Mouse (Mus musculus) liver, embryonic 13.5 days (tissue): Measurements from ENCODE around the gene Efr3b. TPM values are rescaled to one million over a fixed set of nuclear protein-coding genes. Genes with fewer than 3 reads are reported as not detected.
A peak's percentile ranks its signal among the peaks of the same experiment; 100 is the strongest.
"Not testable (repeated sequence)": the region's sequence is repeated elsewhere in the genome, so short reads cannot be mapped to it uniquely, and the experiment has no call there.

Experiments used
- ATAC-seq: fragments of 200-750 bp; cut with Nextera tagmentation; 2 replicates; pipeline ENCODE4 v1.8.0; 2017; ENCODE audit warnings: low read depth, mild to moderate bottlenecking, moderate number of reproducible peaks, moderate library complexity
- DNase-seq: peaks from one replicate; pipeline ENCODE4 v3.0.0; 2022
- H3K27ac ChIP-seq: fragments of 300-500 bp; sonication (generic); 2 replicates; pipeline ENCODE4 v1.5.1; 2015; ENCODE audit warnings: moderate library complexity, mild to moderate bottlenecking, inconsistent platforms
- H3K27me3 ChIP-seq: fragments of 300-500 bp; sonication (generic); 2 replicates; pipeline ENCODE4 v1.6.1; 2015; ENCODE audit warnings: mild to moderate bottlenecking, inconsistent platforms
- H3K36me3 ChIP-seq: fragments of 300-500 bp; sonication (generic); 2 replicates; pipeline ENCODE4 v1.6.1; 2015; ENCODE audit warnings: mild to moderate bottlenecking, inconsistent platforms
- H3K4me1 ChIP-seq: fragments of 300-500 bp; sonication (generic); replicated peaks from 2 replicates; pipeline ENCODE4 v1.6.1; 2015; ENCODE audit warnings: inconsistent platforms
- H3K4me2 ChIP-seq: fragments of 300-500 bp; sonication (generic); 2 replicates; pipeline ENCODE4 v1.6.1; 2015; ENCODE audit warnings: inconsistent platforms, mild to moderate bottlenecking, moderate library complexity
- H3K4me3 ChIP-seq: fragments of 300-500 bp; sonication (generic); replicated peaks from 2 replicates; pipeline ENCODE4 v1.5.1; 2015; ENCODE audit warnings: mild to moderate bottlenecking, inconsistent platforms
- H3K9ac ChIP-seq: fragments of 300-500 bp; sonication (generic); 2 replicates; pipeline ENCODE4 v1.6.1; 2015; ENCODE audit warnings: mild to moderate bottlenecking, inconsistent platforms
- H3K9me3 ChIP-seq: fragments of 300-500 bp; sonication (generic); replicated peaks from 2 replicates; pipeline ENCODE4 v1.6.1; 2016; ENCODE audit warnings: inconsistent platforms
- WGBS: fragments of 180-500 bp; shearing (Covaris S2); methylation state at CpG from one replicate; pipeline ENCODE4 v1.1.7; 2015; ENCODE audit not compliant: insufficient replicate concordance; 5-methylcytosine and 5-hydroxymethylcytosine counted together
- polyA plus RNA-seq: library from polyadenylated mRNA; unstranded; fragments of >200 nt; fragmentation: Nextera tagmentation; extraction: Ambion mirVana; gene quantifications from 2 replicates; pipeline ENCODE4 v1.2.1, GENCODE M21; 2015

Efr3b gene
- polyA plus RNA-seq, 1 experiment from 2014 or later: 0.13 TPM

DNA sequence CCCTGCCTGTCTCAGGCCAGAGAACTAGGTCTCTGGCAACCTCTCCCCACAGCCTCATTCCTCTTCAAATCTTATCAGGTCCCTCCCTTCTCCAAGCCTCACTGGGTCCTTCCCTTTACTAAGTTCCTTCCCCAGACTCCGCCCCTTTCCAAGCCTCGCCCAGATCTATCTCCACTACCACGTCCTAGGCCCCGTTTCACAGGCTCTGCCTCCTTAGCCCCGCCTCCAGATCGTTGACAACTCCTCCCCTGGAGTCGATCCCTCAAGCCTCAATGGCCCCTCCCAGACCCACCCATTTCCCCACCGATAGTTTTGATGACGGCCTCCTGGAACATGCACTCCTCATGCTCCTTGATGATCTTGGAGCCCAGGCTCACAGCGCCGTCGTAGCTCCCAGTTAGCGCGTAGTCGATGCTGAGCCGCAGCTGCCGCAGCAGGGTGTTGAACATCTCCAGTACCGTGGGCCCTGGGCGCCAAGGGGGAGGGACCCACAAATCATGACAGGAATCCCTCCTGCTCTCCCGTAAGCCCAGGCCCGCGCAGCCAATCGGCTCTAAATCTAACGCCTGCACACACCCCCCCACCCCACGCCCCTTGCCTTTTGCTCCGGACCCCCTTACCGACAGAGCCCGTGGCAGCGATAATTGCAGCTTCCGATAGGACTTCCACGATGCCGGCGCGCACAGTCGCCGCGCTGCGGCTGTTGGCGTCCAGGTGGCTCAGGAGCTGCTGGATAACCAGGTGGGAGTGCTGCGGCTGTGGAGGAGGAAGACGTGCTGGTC lies 57.2 kb downstream of the Efr3b start:
- Histone ChIP-seq H3K27ac (no peak overlapping the region), H3K9me3 (no peaks in the 10 kb centered on the region), H3K36me3 (no peaks in the 10 kb centered on the region), H3K4me2 (peak overlapping the region; percentile 74), H3K4me1 (peaks cover 16% of the 10 kb centered on the region), H3K9ac (peak overlapping the region; percentile 29), H3K27me3 (peaks cover 22% of the 10 kb centered on the region), H3K4me3 (peak overlapping the region; percentile 48)
- 1% methylated on average over 41 of the region's 41 CpGs for WGBS
- DNase-seq (peak; percentile 73), ATAC-seq (peak; percentile 90)

GRCm38 (mm10) chr12:3980991-3981349 lies 57.7 kb downstream of the Efr3b start:
- ATAC-seq (no peak), DNase-seq (no peak)
- peak overlapping the region; percentile 74 for H3K4me2 ChIP-seq
- H3K27me3 ChIP-seq: peaks cover 22% of the 10 kb centered on the region
- H3K4me1 ChIP-seq: peaks cover 16% of the 10 kb centered on the region
- 25% methylated on average over 1 of the region's 1 CpGs for WGBS
- no peaks in the 10 kb centered on the region for H3K9me3 ChIP-seq
- H3K4me3 ChIP-seq: peak overlapping the region; percentile 48; the same call in 1 of the 2 replicates
- H3K27ac ChIP-seq: no peak overlapping the region
- H3K36me3 ChIP-seq: no peaks in the 10 kb centered on the region
- no peak overlapping the region for H3K9ac ChIP-seq

DNA sequence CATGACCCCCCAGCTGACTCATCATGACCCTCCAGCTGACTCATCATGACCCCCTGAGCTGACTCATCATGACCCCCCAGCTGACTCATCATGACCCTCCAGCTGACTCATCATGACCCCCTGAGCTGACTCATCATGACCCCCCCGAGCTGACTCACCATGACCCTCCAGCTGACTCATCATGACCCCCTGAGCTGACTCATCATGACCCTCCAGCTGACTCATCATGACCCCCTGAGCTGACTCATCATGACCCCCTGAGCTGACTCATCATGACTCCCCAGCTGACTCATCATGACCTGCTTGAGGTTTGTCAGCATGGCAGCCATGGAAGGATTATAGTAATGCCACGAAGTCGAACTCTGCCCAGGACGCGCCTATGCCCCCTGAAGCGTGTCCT lies 65.5 kb downstream of the Efr3b start:
- not testable (repeated sequence) for H3K27me3 ChIP-seq, H3K9me3 ChIP-seq, ATAC-seq, H3K4me1 ChIP-seq, H3K4me3 ChIP-seq, H3K36me3 ChIP-seq, H3K4me2 ChIP-seq, H3K27ac ChIP-seq, H3K9ac ChIP-seq, DNase-seq
- 84% methylated on average over 6 of the region's 6 CpGs for WGBS

GRCm38 (mm10) chr12:3968380-3968779 lies 70.3 kb downstream of the Efr3b start:
- 37% methylated on average over 9 of the region's 9 CpGs for WGBS
- H3K9ac ChIP-seq: no peak overlapping the region
- H3K36me3 ChIP-seq: no peaks in the 10 kb centered on the region
- H3K4me1 ChIP-seq: no peaks in the 10 kb centered on the region
- H3K27me3 ChIP-seq: no peaks in the 10 kb centered on the region
- no peak overlapping the region for H3K4me3 ChIP-seq
- H3K4me2 ChIP-seq: no peak overlapping the region
- H3K9me3 ChIP-seq: no peaks in the 10 kb centered on the region
- H3K27ac ChIP-seq: no peak overlapping the region
- no peak for ATAC-seq
- no peak for DNase-seq

DNA sequence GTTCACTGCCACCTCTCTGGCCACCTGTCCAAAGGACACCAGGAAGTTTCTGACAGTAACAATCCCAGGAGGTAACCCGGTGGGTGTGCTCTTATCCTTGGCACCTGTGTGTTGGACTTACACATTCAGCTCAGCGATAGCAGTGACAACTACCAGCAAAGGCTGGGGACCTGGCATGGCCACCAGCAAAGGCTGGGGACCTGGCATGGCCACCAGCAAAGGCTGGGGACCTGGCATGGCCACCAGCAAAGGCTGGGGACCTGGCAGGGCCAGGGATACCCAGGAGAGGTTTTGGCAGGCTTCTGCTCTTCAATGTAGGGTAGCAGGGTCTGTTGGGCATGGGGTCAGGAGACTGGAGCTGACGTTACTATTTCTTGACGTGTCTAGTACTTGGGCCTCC lies 71.5 kb downstream of the Efr3b start:
- H3K9me3 ChIP-seq: no peaks in the 10 kb centered on the region
- no peaks in the 10 kb centered on the region for H3K4me1 ChIP-seq
- no peak overlapping the region for H3K9ac ChIP-seq
- DNase-seq (no peak), ATAC-seq (no peak)
- no peak overlapping the region for H3K4me3 ChIP-seq
- no peaks in the 10 kb centered on the region for H3K27me3 ChIP-seq
- no peak overlapping the region for H3K4me2 ChIP-seq
- H3K27ac ChIP-seq: no peak overlapping the region
- 66% methylated on average over 4 of the region's 4 CpGs for WGBS
- H3K36me3 ChIP-seq: no peaks in the 10 kb centered on the region

- Histone ChIP-seq H3K9me3 (no peaks in the 10 kb centered on the region), H3K9ac (no peak overlapping the region), H3K27ac (no peak overlapping the region), H3K36me3 (no peaks in the 10 kb centered on the region), H3K4me1 (peaks cover 13% of the 10 kb centered on the region), H3K4me3 (peak overlapping the region; percentile 62), H3K4me2 (peak overlapping the region; percentile 81), H3K27me3 (peaks cover 2% of the 10 kb centered on the region; the same call in 1 of the 2 replicates)
- WGBS: 50% methylated on average over 4 of the region's 4 CpGs
- no peak for ATAC-seq
- no peak for DNase-seq
Measured at GRCm38 (mm10) chr12:3960553-3960952, 78.2 kb downstream of the Efr3b start.

DNA sequence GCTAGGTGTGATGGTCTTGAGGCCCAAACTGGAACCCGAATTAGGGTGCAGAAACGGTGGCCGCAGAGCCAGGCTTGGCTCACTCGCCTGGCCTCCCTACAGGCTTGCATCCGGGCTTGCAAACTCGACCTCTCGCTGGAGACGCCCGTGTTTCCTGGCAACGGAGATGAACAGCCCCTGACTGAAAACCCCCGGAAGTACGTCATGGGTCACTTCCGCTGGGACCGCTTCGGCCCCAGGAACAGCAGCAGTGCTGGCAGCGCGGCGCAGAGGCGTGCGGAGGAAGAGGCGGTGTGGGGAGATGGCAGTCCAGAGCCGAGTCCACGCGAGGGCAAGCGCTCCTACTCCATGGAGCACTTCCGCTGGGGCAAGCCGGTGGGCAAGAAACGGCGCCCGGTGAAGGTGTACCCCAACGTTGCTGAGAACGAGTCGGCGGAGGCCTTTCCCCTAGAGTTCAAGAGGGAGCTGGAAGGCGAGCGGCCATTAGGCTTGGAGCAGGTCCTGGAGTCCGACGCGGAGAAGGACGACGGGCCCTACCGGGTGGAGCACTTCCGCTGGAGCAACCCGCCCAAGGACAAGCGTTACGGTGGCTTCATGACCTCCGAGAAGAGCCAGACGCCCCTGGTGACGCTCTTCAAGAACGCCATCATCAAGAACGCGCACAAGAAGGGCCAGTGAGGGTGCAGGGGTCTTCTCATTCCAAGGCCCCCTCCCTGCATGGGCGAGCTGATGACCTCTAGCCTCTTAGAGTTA lies 78.7 kb downstream of the Efr3b start:
- DNase-seq (peak; percentile 53), ATAC-seq (peak; percentile 83)
- Histone ChIP-seq H3K27me3 (peaks cover 5% of the 10 kb centered on the region), H3K9me3 (no peaks in the 10 kb centered on the region), H3K4me1 (peaks cover 13% of the 10 kb centered on the region), H3K9ac (peak overlapping the region; percentile 67), H3K36me3 (no peaks in the 10 kb centered on the region), H3K4me3 (peak overlapping the region; percentile 62), H3K27ac (no peak overlapping the region; the same call in 1 of the 2 replicates), H3K4me2 (peak overlapping the region; percentile 81)
- WGBS: 3% methylated on average over 53 of the region's 53 CpGs

GRCm38 (mm10) chr12:3956351-3956750 lies 82.4 kb downstream of the Efr3b start:
- H3K9ac ChIP-seq: no peak overlapping the region
- peaks cover 21% of the 10 kb centered on the region for H3K27me3 ChIP-seq
- no peaks in the 10 kb centered on the region for H3K9me3 ChIP-seq
- no peaks in the 10 kb centered on the region for H3K36me3 ChIP-seq
- 13% methylated on average over 3 of the region's 3 CpGs for WGBS
- no peak for ATAC-seq
- H3K4me3 ChIP-seq: no peak overlapping the region
- no peak overlapping the region for H3K27ac ChIP-seq
- no peak for DNase-seq
- H3K4me2 ChIP-seq: no peak overlapping the region
- peaks cover 13% of the 10 kb centered on the region for H3K4me1 ChIP-seq

- DNase-seq: no peak
- Histone ChIP-seq H3K9ac (no peak overlapping the region), H3K4me3 (no peak overlapping the region), H3K36me3 (no peaks in the 10 kb centered on the region), H3K27ac (no peak overlapping the region), H3K4me2 (no peak overlapping the region), H3K9me3 (no peaks in the 10 kb centered on the region), H3K4me1 (peaks cover 9% of the 10 kb centered on the region), H3K27me3 (peaks cover 21% of the 10 kb centered on the region)
- no peak for ATAC-seq
- WGBS: 27% methylated on average over 10 of the region's 10 CpGs
Measured at GRCm38 (mm10) chr12:3955371-3955770, 83.3 kb downstream of the Efr3b start.

DNA sequence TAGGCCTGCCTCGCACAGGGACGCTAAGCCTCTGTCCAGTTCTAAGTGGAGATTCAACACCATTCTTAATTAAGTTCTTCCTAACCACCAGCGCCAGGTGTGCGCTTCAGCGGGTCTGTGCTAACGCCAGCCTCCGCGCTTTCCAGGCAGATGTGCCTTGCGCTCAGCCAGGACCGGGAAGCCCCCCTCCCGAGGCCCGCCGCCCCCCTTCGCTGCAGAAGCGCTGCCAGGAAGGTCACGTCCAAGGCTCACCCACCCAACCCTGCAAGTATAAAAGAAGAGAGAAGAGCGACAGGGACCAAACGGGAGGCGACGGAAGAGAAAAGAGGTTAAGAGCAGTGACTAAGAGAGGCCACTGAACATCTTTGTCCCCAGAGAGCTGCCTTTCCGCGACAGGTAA lies 84.1 kb downstream of the Efr3b start, which contains the start of gene Pomc:
TSS of gene Pomc (plus strand) at position 301 of the 400 bp plus-strand sequence.
- 22% methylated on average over 22 of the region's 22 CpGs for WGBS
- ATAC-seq: no peak
- Histone ChIP-seq H3K4me1 (peaks cover 2% of the 10 kb centered on the region), H3K36me3 (no peaks in the 10 kb centered on the region), H3K9ac (no peak within 1 kb of the TSS), H3K27ac (no peak within 1 kb of the TSS), H3K9me3 (no peaks in the 10 kb centered on the region), H3K4me3 (no peak within 1 kb of the TSS), H3K4me2 (no peak within 1 kb of the TSS), H3K27me3 (peaks cover 21% of the 10 kb centered on the region)
- DNase-seq: no peak

GRCm38 (mm10) chr12:3947503-3947902 lies 91.2 kb downstream of the Efr3b start:
- Histone ChIP-seq H3K27ac (no peak overlapping the region), H3K27me3 (no peaks in the 10 kb centered on the region), H3K4me1 (no peaks in the 10 kb centered on the region), H3K4me3 (no peak overlapping the region), H3K9me3 (no peaks in the 10 kb centered on the region), H3K36me3 (no peaks in the 10 kb centered on the region), H3K9ac (no peak overlapping the region), H3K4me2 (no peak overlapping the region)
- WGBS: 60% methylated on average over 6 of the region's 6 CpGs
- ATAC-seq (no peak), DNase-seq (no peak)
